Mouse (Mus musculus) CH12.LX (cell line): Measurements from ENCODE around the gene Ush2a. TPM values are rescaled to one million over a fixed set of nuclear protein-coding genes. Genes with fewer than 3 reads are reported as not detected.

ENCODE experiments used
- DNase-seq: peaks from one replicate; pipeline ENCODE4 v3.0.0-alpha.2; 2013; ENCODE audit errors: extremely low read depth
- H3K27ac ChIP-seq: 2 replicates; pipeline ENCODE4 v1.5.1; 2012; ENCODE audit warnings: low read depth, mild to moderate bottlenecking, control low read depth, moderate library complexity; ENCODE audit not compliant: insufficient read depth
- H3K27me3 ChIP-seq: replicated peaks from 2 replicates; pipeline ENCODE3; 2012; ENCODE audit warnings: inconsistent platforms
- H3K36me3 ChIP-seq, 2 experiments: replicated peaks in 1 of 2; 2 replicates each; pipeline versions ENCODE3 to v1.6.1; 2012; ENCODE audit warnings: inconsistent platforms in 1 of 2, low read length in 1 of 2, mild to moderate bottlenecking in 1 of 2, mixed read lengths in 1 of 2, moderate library complexity in 1 of 2; ENCODE audit not compliant: control insufficient read depth in 1 of 2, insufficient read depth in 1 of 2
- H3K4me1 ChIP-seq, 2 experiments: 2 replicates each; pipeline ENCODE4 v1.6.1; 2012; ENCODE audit warnings: inconsistent platforms in 1 of 2, moderate library complexity in 1 of 2; ENCODE audit not compliant: insufficient read depth in 2 of 2, control insufficient read depth in 1 of 2
- H3K4me2 ChIP-seq: 2 replicates; pipeline ENCODE4 v1.6.1; 2012; ENCODE audit warnings: low read depth, mild to moderate bottlenecking, control low read depth; ENCODE audit not compliant: poor library complexity, insufficient read depth, severe bottlenecking
- H3K4me3 ChIP-seq, 3 experiments: fragments of 150-350 bp in 1 of 3; sonication (generic) in 1 of 3; replicated peaks in 1 of 3; 2 replicates each; pipeline versions ENCODE3 to v1.5.1; 2011 to 2012; ENCODE audit warnings: low read depth in 2 of 3, low read length in 2 of 3, mild to moderate bottlenecking in 2 of 3, moderate library complexity in 2 of 3, control low read depth in 1 of 3, improper control_type of control experiment in 1 of 3, inconsistent platforms in 1 of 3, mixed read lengths in 1 of 3; ENCODE audit not compliant: poor library complexity in 1 of 3
- H3K79me2 ChIP-seq: replicated peaks from 2 replicates; pipeline ENCODE4 v1.6.1; 2012; ENCODE audit warnings: mild to moderate bottlenecking, moderate library complexity; ENCODE audit not compliant: control insufficient read depth, poor library complexity, insufficient read depth, severe bottlenecking; ENCODE audit errors: extremely low read depth
- H3K9ac ChIP-seq: 2 replicates; pipeline ENCODE4 v1.6.1; 2012; ENCODE audit warnings: low read depth, mild to moderate bottlenecking, control low read depth, moderate library complexity; ENCODE audit not compliant: insufficient read depth
- H3K9me3 ChIP-seq: replicated peaks from 2 replicates; pipeline ENCODE3; 2012; ENCODE audit warnings: low read length, inconsistent platforms, mixed read lengths
- CHD1 ChIP-seq: IDR thresholded peaks from 2 replicates; pipeline ENCODE4 v1.6.1; 2012; ENCODE audit warnings: low read depth, low read length, improper control_type of control experiment, inconsistent platforms
- E2F4 ChIP-seq: IDR thresholded peaks from 2 replicates; pipeline ENCODE4 v1.6.1; 2011; ENCODE audit warnings: low read depth, low read length, improper control_type of control experiment; ENCODE audit not compliant: insufficient replicate concordance
- ELF1 ChIP-seq: IDR thresholded peaks from 2 replicates; pipeline ENCODE4 v1.6.1; 2014; ENCODE audit warnings: low read depth, mild to moderate bottlenecking, inconsistent platforms, low read length, improper control_type of control experiment
- EP300 ChIP-seq: IDR thresholded peaks from 2 replicates; pipeline ENCODE4 v1.6.1; 2011; ENCODE audit warnings: low read length, improper control_type of control experiment
- ETS1 ChIP-seq: conservative IDR thresholded peaks from 2 replicates; pipeline ENCODE4 v1.6.1; 2012; ENCODE audit warnings: low read depth, mild to moderate bottlenecking, inconsistent platforms, low read length, improper control_type of control experiment, moderate library complexity
- GABPA ChIP-seq: IDR thresholded peaks from 2 replicates; pipeline ENCODE4 v1.6.1; 2012; ENCODE audit warnings: low read depth, low read length, improper control_type of control experiment, inconsistent platforms; ENCODE audit not compliant: insufficient replicate concordance
- JUND ChIP-seq: conservative IDR thresholded peaks from 2 replicates; pipeline ENCODE4 v1.6.1; 2011; ENCODE audit warnings: low read depth, low read length, improper control_type of control experiment
- KAT2A ChIP-seq: IDR thresholded peaks from 2 replicates; pipeline ENCODE4 v1.6.1; 2012; ENCODE audit warnings: low read length, improper control_type of control experiment, inconsistent platforms; ENCODE audit not compliant: insufficient replicate concordance
- MAX ChIP-seq: IDR thresholded peaks from 2 replicates; pipeline ENCODE4 v1.6.1; 2011; ENCODE audit warnings: low read length, improper control_type of control experiment
- MEF2A ChIP-seq: IDR thresholded peaks from 2 replicates; pipeline ENCODE4 v1.6.1; 2014; ENCODE audit warnings: low read depth, mild to moderate bottlenecking, inconsistent platforms, low read length, improper control_type of control experiment, borderline replicate concordance
- NRF1 ChIP-seq: IDR thresholded peaks from 2 replicates; pipeline ENCODE4 v1.6.1; 2014; ENCODE audit warnings: low read depth, mild to moderate bottlenecking, inconsistent platforms, low read length, improper control_type of control experiment, moderate library complexity
- PAX5 ChIP-seq: IDR thresholded peaks from 2 replicates; pipeline ENCODE4 v1.6.1; 2012; ENCODE audit warnings: low read length, inconsistent platforms, mixed read lengths
- SIN3A ChIP-seq: IDR thresholded peaks from 2 replicates; pipeline ENCODE4 v1.6.1; 2012; ENCODE audit warnings: low read length, improper control_type of control experiment, inconsistent platforms
- TBP ChIP-seq: conservative IDR thresholded peaks from 2 replicates; pipeline ENCODE4 v1.6.1; 2011; ENCODE audit warnings: low read depth, low read length, improper control_type of control experiment
- USF1 ChIP-seq: IDR thresholded peaks from 2 replicates; pipeline ENCODE4 v1.6.1; 2014; ENCODE audit warnings: low read depth, mild to moderate bottlenecking, inconsistent platforms, low read length, improper control_type of control experiment
- ZC3H11A ChIP-seq: IDR thresholded peaks from 2 replicates; pipeline ENCODE4 v1.6.1; 2012; ENCODE audit warnings: low read depth, mild to moderate bottlenecking, inconsistent platforms, low read length, improper control_type of control experiment
- ZNF384 ChIP-seq: IDR thresholded peaks from 2 replicates; pipeline ENCODE4 v1.6.1; 2012; ENCODE audit warnings: low read depth, low read length, improper control_type of control experiment, inconsistent platforms
- dilution Hi-C: fragments of 300-500 bp; cut with MboI; formaldehyde crosslinking; loops from 2 replicates; pipeline ENCODE4 v1.14.3; 2020; ENCODE audit warnings: low sequenced_read_pairs; ENCODE audit not compliant: extremely low pct_unique_long_range_greater_than_20kb, extremely low pct_ligation_motif_present
- in situ Hi-C: fragments of 300-500 bp; cut with MboI; formaldehyde crosslinking; loops from 3 replicates; pipeline ENCODE4 v1.14.3; 2019; ENCODE audit warnings: low sequenced_read_pairs, low pct_ligation_motif_present, low pct_unique_long_range_greater_than_20kb, mixed read lengths
- polyA plus RNA-seq: library from polyadenylated mRNA; unstranded; fragments of >175 nt; gene quantifications from 2 replicates; pipeline ENCODE4 v1.2.1, GENCODE M21; 2012; ENCODE audit warnings: low read depth; ENCODE audit not compliant: insufficient read length
- total RNA-seq, 2 experiments: library from RNA; depleted of rRNA; stranded (reverse); fragments of 300-350 nt in 1 of 2; fragments of >200 nt in 1 of 2; gene quantifications; 2 replicates each; pipeline ENCODE4 v1.2.3; 2012 to 2014

Ush2a gene
- total and polyA plus RNA-seq, 3 experiments = not detected

- dilution Hi-C loops (no loop called here), in situ Hi-C loops (no loop called here)
- no peak overlapping the region for H3K27ac ChIP-seq
- no peak for TF ChIP-seq SIN3A
- no peak for TF ChIP-seq NRF1
- no peak for TF ChIP-seq USF1
- peaks cover 61% of the 10 kb centered on the region for H3K9me3 ChIP-seq
- no peaks in the 10 kb centered on the region for H3K4me1 ChIP-seq
- H3K27me3 ChIP-seq = no peaks in the 10 kb centered on the region
- no peak overlapping the region for H3K4me3 ChIP-seq
- no peak for DNase-seq
- no peak overlapping the region for H3K4me2 ChIP-seq
- H3K9ac ChIP-seq = no peak overlapping the region
- H3K79me2 ChIP-seq = no peaks in the 10 kb centered on the region
- H3K36me3 ChIP-seq = no peaks in the 10 kb centered on the region
These were observed 466.8 kb downstream of the Ush2a start for GRCm38 (mm10) chr1:188728625-188729024.

DNA sequence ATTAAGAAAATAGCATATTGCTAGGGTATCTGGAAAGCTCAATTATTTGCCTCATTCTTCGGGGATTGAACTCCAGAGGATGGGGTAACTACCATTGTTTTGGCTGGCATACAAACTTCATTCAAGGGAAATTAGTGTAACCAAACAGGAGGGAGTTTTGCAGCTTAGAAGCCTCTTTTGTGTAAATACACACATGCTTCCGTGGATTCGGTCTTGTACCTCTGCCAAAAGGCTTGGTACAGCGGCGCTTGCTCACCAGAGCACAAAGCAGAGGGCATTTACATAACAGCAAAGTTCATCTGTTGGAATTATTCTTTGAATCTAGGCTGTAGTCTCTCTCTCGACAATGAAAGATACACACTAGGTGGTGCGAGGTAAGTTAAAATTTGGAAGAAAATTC lies 467.4 kb downstream of the Ush2a start:
- Histone ChIP-seq H3K79me2 (no peaks in the 10 kb centered on the region), H3K27me3 (no peaks in the 10 kb centered on the region), H3K27ac (no peak overlapping the region), H3K4me2 (no peak overlapping the region), H3K36me3 (no peaks in the 10 kb centered on the region), H3K4me3 (no peak overlapping the region), H3K9me3 (peaks cover 58% of the 10 kb centered on the region), H3K4me1 (no peaks in the 10 kb centered on the region), H3K9ac (no peak overlapping the region)
- TF ChIP-seq E2F4 = no peak
- no peak for TF ChIP-seq MAX
- TF ChIP-seq MEF2A = no peak
- TF ChIP-seq JUND = no peak
- no peak for TF ChIP-seq ETS1
- no peak for TF ChIP-seq GABPA
- TF ChIP-seq EP300 = no peak
- no peak for TF ChIP-seq CHD1
- TF ChIP-seq PAX5 = no peak
- no peak for TF ChIP-seq ZNF384
- no peak for TF ChIP-seq ZC3H11A
- no peak for TF ChIP-seq NRF1
- no peak for TF ChIP-seq ELF1
- no peak for TF ChIP-seq KAT2A
- no peak for TF ChIP-seq TBP
- no peak for DNase-seq
- dilution Hi-C loops = no loop called here
- in situ Hi-C loops = no loop called here
